Mouse (Mus musculus) hindbrain, embryonic 12.5 days (tissue): ENCODE results near the gene Fdx1l. TPM values are rescaled to one million over a fixed set of nuclear protein-coding genes. Genes with fewer than 3 reads are reported as not detected.

Experiments used
- ATAC-seq: fragments of 200-750 bp; cut with Nextera tagmentation; 2 replicates; pipeline ENCODE4 v1.8.0; 2017; ENCODE audit warnings: moderate TSS enrichment; ENCODE audit not compliant: low FRiP score
- H3K27ac ChIP-seq: fragments of 300-500 bp; sonication (generic); 2 replicates; pipeline ENCODE4 v1.5.1; 2016; ENCODE audit warnings: mild to moderate bottlenecking
- H3K27me3 ChIP-seq: fragments of 300-500 bp; sonication (generic); 2 replicates; pipeline ENCODE4 v1.6.1; 2016; ENCODE audit warnings: mild to moderate bottlenecking
- H3K36me3 ChIP-seq: fragments of 300-500 bp; sonication (generic); 2 replicates; pipeline ENCODE4 v1.6.1; 2016; ENCODE audit warnings: mild to moderate bottlenecking
- H3K4me1 ChIP-seq: fragments of 300-500 bp; sonication (generic); 2 replicates; pipeline ENCODE4 v1.6.1; 2016
- H3K4me2 ChIP-seq: fragments of 300-500 bp; sonication (generic); replicated peaks from 2 replicates; pipeline ENCODE4 v1.6.1; 2016; ENCODE audit warnings: mild to moderate bottlenecking
- H3K4me3 ChIP-seq: fragments of 300-500 bp; sonication (generic); 2 replicates; pipeline ENCODE4 v1.5.1; 2016; ENCODE audit warnings: mild to moderate bottlenecking
- H3K9ac ChIP-seq: fragments of 300-500 bp; sonication (generic); 2 replicates; pipeline ENCODE4 v1.6.1; 2016; ENCODE audit warnings: mild to moderate bottlenecking, moderate library complexity
- H3K9me3 ChIP-seq: fragments of 300-500 bp; sonication (generic); replicated peaks from 2 replicates; pipeline ENCODE4 v1.6.1; 2016; ENCODE audit warnings: mild to moderate bottlenecking
- whole genome bisulfite sequencing: fragments of 180-500 bp; shearing (Covaris S2); methylation state at CpG from one replicate; pipeline ENCODE4 v1.1.7; 2016; 5-methylcytosine and 5-hydroxymethylcytosine counted together
- polyA plus RNA-seq: library from polyadenylated mRNA; unstranded; fragments of >200 nt; fragmentation: Nextera tagmentation; extraction: Ambion mirVana; gene quantifications from 2 replicates; pipeline ENCODE4 v1.2.1, GENCODE M21; 2016

The Fdx1l gene
- polyA plus RNA-seq, 1 experiment from 2014 or later = 46.4 TPM

DNA sequence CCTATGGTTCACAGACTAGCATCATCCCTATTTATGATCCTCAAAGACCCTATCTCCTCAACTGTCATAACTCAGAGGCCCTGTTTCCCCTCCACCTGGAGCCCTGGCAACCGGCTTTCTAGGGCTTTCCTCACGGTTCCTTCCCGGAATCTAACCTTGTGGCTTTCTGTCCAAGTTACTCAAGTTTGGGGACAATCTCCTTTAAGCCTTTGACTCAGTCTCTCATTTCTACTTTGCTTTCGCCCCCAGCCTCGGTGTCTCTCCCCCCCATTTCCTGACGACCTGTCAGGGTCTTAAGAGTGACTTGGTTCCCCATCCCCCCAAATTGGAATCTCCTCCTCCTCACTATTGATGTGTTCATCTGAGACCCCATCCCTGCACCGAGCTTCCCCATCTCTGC lies 40.9 kb downstream of the Fdx1l start:
- H3K36me3 ChIP-seq = no peaks in the 10 kb centered on the region
- peaks cover 99% of the 10 kb centered on the region for H3K27me3 ChIP-seq
- peak overlapping the region; percentile 70 for H3K4me2 ChIP-seq
- no peak overlapping the region for H3K9ac ChIP-seq
- no peaks in the 10 kb centered on the region for H3K9me3 ChIP-seq
- no peak for ATAC-seq
- 1% methylated on average over 7 of the region's 7 CpGs for WGBS
- peak overlapping the region; percentile 41 for H3K4me3 ChIP-seq
- peaks cover 48% of the 10 kb centered on the region for H3K4me1 ChIP-seq
- no peak overlapping the region for H3K27ac ChIP-seq

- Histone ChIP-seq H3K4me3 (peak within 1 kb of the TSS; percentile 41), H3K27ac (no peak within 1 kb of the TSS), H3K4me1 (peaks cover 42% of the 10 kb centered on the region), H3K9ac (peak within 1 kb of the TSS; percentile 46; the same call in 1 of the 2 replicates), H3K4me2 (peak within 1 kb of the TSS; percentile 70), H3K9me3 (no peaks in the 10 kb centered on the region), H3K36me3 (no peaks in the 10 kb centered on the region), H3K27me3 (peaks cover 99% of the 10 kb centered on the region)
- WGBS = under 1% methylated on average over 33 of the region's 35 CpGs
- ATAC-seq = no peak
These were observed 41.5 kb downstream of the Fdx1l start, which contains the start of gene Icam5 for GRCm38 (mm10) chr9:21031896-21032351. TSS of gene Icam5 (plus strand) at chr9:21032073.

- Histone ChIP-seq H3K4me3 (peak overlapping the region; percentile 41), H3K27ac (no peak overlapping the region), H3K9ac (0 out of 2 replicates have a peak overlapping the region, but pooled peaks have one; percentile 46), H3K4me2 (peak overlapping the region; percentile 70), H3K27me3 (peaks cover 98% of the 10 kb centered on the region), H3K4me1 (peaks cover 37% of the 10 kb centered on the region), H3K36me3 (no peaks in the 10 kb centered on the region), H3K9me3 (no peaks in the 10 kb centered on the region)
- WGBS = under 1% methylated on average over 36 of the region's 36 CpGs
- ATAC-seq = peak; percentile 48; the same call in 1 of the 2 replicates
These were observed 42.0 kb downstream of the Fdx1l start for GRCm38 (mm10) chr9:21031251-21031895.

- ATAC-seq = peak; percentile 40; the same call in 1 of the 2 replicates
- under 1% methylated on average over 13 of the region's 13 CpGs for WGBS
- Histone ChIP-seq H3K27me3 (peaks cover 96% of the 10 kb centered on the region), H3K4me2 (peak overlapping the region; percentile 70), H3K27ac (no peak overlapping the region), H3K4me1 (peaks cover 37% of the 10 kb centered on the region), H3K4me3 (peak overlapping the region; percentile 41), H3K36me3 (no peaks in the 10 kb centered on the region), H3K9ac (no peak overlapping the region), H3K9me3 (no peaks in the 10 kb centered on the region)
These were observed 42.6 kb downstream of the Fdx1l start for GRCm38 (mm10) chr9:21030781-21031250.

- 26% methylated on average over 22 of the region's 22 CpGs for WGBS
- Histone ChIP-seq H3K36me3 (no peaks in the 10 kb centered on the region), H3K9me3 (no peaks in the 10 kb centered on the region), H3K27ac (no peak overlapping the region), H3K9ac (no peak overlapping the region), H3K4me3 (no peak overlapping the region; the same call in 1 of the 2 replicates), H3K4me2 (peak overlapping the region; percentile 70; the same call in 1 of the 2 replicates), H3K27me3 (peaks cover 96% of the 10 kb centered on the region), H3K4me1 (peaks cover 37% of the 10 kb centered on the region)
- 0 out of 2 replicates have a peak, but pooled peaks have one; percentile 3 for ATAC-seq
These were observed 43.3 kb downstream of the Fdx1l start for GRCm38 (mm10) chr9:21030055-21030600.

- H3K9ac ChIP-seq = 0 out of 2 replicates have a peak within 1 kb of the TSS, but pooled peaks have one; percentile 42
- H3K9me3 ChIP-seq = no peaks in the 10 kb centered on the region
- peak; percentile 21; the same call in 1 of the 2 replicates for ATAC-seq
- no peaks in the 10 kb centered on the region for H3K36me3 ChIP-seq
- H3K27ac ChIP-seq = no peak within 1 kb of the TSS
- peak within 1 kb of the TSS; percentile 25 for H3K4me3 ChIP-seq
- H3K4me1 ChIP-seq = peaks cover 37% of the 10 kb centered on the region
- WGBS = 4% methylated on average over 37 of the region's 37 CpGs
- peak within 1 kb of the TSS; percentile 51 for H3K4me2 ChIP-seq
- H3K27me3 ChIP-seq = peaks cover 89% of the 10 kb centered on the region
These were observed 43.9 kb downstream of the Fdx1l start, which contains the start of gene Icam4 for GRCm38 (mm10) chr9:21029291-21030054. TSS of gene Icam4 (plus strand) at chr9:21029373.

DNA sequence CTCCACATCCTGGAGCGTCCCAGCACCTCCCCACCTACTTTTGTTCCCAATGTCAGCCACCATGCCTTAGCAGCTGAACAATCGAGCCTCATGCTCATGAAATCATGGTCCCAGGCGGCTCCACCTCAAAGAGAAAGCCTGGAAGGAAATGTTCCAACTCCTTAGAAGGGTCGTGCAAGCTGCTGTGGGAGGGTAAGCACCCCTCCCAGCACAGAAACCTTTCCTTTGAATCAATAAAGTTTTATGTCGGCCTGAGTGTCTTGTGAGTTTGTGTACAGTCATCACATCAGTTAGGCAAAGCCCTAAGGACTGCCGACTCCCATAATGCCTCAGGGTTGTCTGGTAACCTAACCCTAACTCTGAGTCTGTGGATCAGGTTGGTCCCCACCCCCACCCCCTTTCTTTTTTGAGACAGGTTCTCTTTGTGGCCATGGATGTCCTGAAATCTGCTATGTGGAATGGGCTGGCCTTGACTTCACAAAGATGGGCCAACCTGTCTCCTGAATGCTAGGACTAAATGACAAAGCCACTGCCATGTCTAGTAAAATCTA lies 44.8 kb downstream of the Fdx1l start:
- H3K4me3 ChIP-seq = no peak overlapping the region
- peaks cover 82% of the 10 kb centered on the region for H3K27me3 ChIP-seq
- no peak overlapping the region for H3K9ac ChIP-seq
- no peak overlapping the region for H3K4me2 ChIP-seq
- no peak for ATAC-seq
- WGBS = 72% methylated on average over 6 of the region's 6 CpGs
- no peaks in the 10 kb centered on the region for H3K36me3 ChIP-seq
- H3K4me1 ChIP-seq = peaks cover 37% of the 10 kb centered on the region
- no peak overlapping the region for H3K27ac ChIP-seq
- no peaks in the 10 kb centered on the region for H3K9me3 ChIP-seq

- no peak overlapping the region for H3K9ac ChIP-seq
- H3K9me3 ChIP-seq = no peaks in the 10 kb centered on the region
- no peak overlapping the region for H3K4me2 ChIP-seq
- peaks cover 29% of the 10 kb centered on the region for H3K4me1 ChIP-seq
- H3K4me3 ChIP-seq = no peak overlapping the region
- no peaks in the 10 kb centered on the region for H3K36me3 ChIP-seq
- no peak overlapping the region for H3K27ac ChIP-seq
- 46% methylated on average over 8 of the region's 8 CpGs for WGBS
- peaks cover 74% of the 10 kb centered on the region for H3K27me3 ChIP-seq
- ATAC-seq = no peak
These were observed 45.6 kb downstream of the Fdx1l start for GRCm38 (mm10) chr9:21027774-21028290.

GRCm38 (mm10) chr9:21026849-21027248 lies 46.6 kb downstream of the Fdx1l start:
- ATAC-seq = no peak
- WGBS = 81% methylated on average over 12 of the region's 12 CpGs
- Histone ChIP-seq H3K4me3 (no peak overlapping the region), H3K27me3 (peaks cover 68% of the 10 kb centered on the region), H3K9ac (no peak overlapping the region), H3K4me1 (peaks cover 22% of the 10 kb centered on the region), H3K27ac (no peak overlapping the region), H3K36me3 (no peaks in the 10 kb centered on the region), H3K9me3 (no peaks in the 10 kb centered on the region), H3K4me2 (no peak overlapping the region)

DNA sequence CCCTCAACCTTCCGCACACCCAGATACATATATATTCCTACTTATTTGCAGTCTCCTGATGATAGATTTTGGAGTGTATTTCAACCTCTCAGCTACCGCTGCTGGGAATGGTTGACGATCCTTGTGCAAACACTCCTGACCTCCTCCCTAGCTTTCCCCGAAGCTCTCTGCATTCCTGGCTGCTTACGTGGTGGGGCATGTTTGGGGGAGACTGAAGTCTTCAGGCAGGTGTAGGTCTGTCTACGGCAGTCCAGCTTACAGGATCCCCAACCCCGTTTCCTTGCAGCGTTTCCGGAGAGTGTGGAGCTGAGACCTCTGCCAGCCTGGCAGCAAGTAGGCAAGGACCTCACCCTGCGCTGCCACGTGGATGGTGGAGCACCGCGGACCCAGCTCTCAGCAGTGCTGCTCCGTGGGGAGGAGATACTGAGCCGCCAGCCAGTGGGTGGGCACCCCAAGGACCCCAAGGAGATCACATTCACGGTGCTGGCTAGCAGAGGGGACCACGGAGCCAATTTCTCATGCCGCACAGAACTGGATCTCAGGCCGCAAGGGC lies 48.1 kb downstream of the Fdx1l start:
- H3K9ac ChIP-seq = no peak overlapping the region
- H3K9me3 ChIP-seq = no peaks in the 10 kb centered on the region
- WGBS = 76% methylated on average over 19 of the region's 19 CpGs
- no peaks in the 10 kb centered on the region for H3K36me3 ChIP-seq
- no peak overlapping the region for H3K4me3 ChIP-seq
- no peak overlapping the region for H3K4me2 ChIP-seq
- peaks cover 9% of the 10 kb centered on the region; the same call in 1 of the 2 replicates for H3K4me1 ChIP-seq
- H3K27me3 ChIP-seq = peaks cover 60% of the 10 kb centered on the region
- no peak for ATAC-seq
- no peak overlapping the region for H3K27ac ChIP-seq

GRCm38 (mm10) chr9:21022726-21023125 lies 50.7 kb downstream of the Fdx1l start:
- 90% methylated on average over 1 of the region's 1 CpGs for WGBS
- no peak overlapping the region for H3K4me3 ChIP-seq
- no peak overlapping the region for H3K9ac ChIP-seq
- no peak overlapping the region for H3K4me2 ChIP-seq
- H3K27me3 ChIP-seq = peaks cover 46% of the 10 kb centered on the region
- peaks cover under 1% of the 10 kb centered on the region; the same call in 1 of the 2 replicates for H3K4me1 ChIP-seq
- ATAC-seq = no peak
- H3K36me3 ChIP-seq = no peaks in the 10 kb centered on the region
- no peaks in the 10 kb centered on the region for H3K9me3 ChIP-seq
- no peak overlapping the region for H3K27ac ChIP-seq
